Mouse (Mus musculus): ENCODE measurements around the gene Pbld2. TPM values are rescaled to one million over a fixed set of nuclear protein-coding genes. Genes with fewer than 3 reads are reported as not detected.

The Pbld2 gene
- total and polyA plus RNA-seq, 3 experiments, result 0.15 TPM; not detected in 1

DNA sequence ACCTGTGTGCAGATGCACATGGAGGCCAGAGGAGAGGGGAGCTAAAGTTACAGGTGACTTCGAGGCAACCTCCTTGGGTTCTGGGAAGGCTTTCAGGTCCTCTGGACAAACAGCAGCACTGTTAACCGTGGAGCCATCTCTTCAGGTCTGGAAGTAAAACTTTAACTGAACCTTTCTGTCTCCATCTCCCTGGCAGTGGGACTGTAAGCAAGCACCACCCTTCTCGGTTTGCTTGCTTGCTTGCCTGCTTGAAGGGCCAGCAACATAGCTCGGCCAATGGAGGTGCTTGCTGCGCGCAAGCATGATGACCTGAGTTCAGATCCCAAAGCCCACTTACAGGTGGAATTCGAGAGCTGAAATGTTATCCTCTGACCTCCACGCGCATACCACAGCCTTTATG lies 40.4 kb downstream of the Pbld2 start:
- TF ChIP-seq TCF12 (IDR thresholded peaks at IDR 0.05; ENCODE audit: low read depth, low read length) (no peak), POLR2AphosphoS5 (IDR thresholded peaks at IDR 0.05; ENCODE audit: borderline replicate concordance, low read depth, low read length) (no peak), ZMIZ1 (IDR thresholded peaks at IDR 0.05; ENCODE audit: low read depth, low read length) (no peak), BHLHE40 (IDR thresholded peaks at IDR 0.05; ENCODE audit: borderline replicate concordance, low read depth, low read length) (no peak), MYC (IDR thresholded peaks at IDR 0.05; ENCODE audit: low read depth, low read length) (no peak), MYB (IDR thresholded peaks at IDR 0.05; ENCODE audit: low read depth, low read length) (no peak), ZKSCAN1 (IDR thresholded peaks at IDR 0.05; ENCODE audit: low read depth, low read length) (no peak), TAL1 (IDR thresholded peaks at IDR 0.05; ENCODE audit: low read length) (no peak), ZC3H11A (IDR thresholded peaks at IDR 0.05; ENCODE audit: low read depth, low read length) (no peak), MEF2A (IDR thresholded peaks at IDR 0.05; ENCODE audit: extremely low read depth, insufficient replicate concordance, low read depth, low read length, poor library complexity, severe bottlenecking) (no peak), MXI1 (IDR thresholded peaks at IDR 0.05; ENCODE audit: low read depth, low read length) (no peak), JUND (IDR thresholded peaks at IDR 0.05; ENCODE audit: low read depth, low read length) (no peak), MAX (IDR thresholded peaks at IDR 0.05; ENCODE audit: low read length) (no peak), CHD1 (IDR thresholded peaks at IDR 0.05; ENCODE audit: low read depth, low read length) (no peak), E2F4 (IDR thresholded peaks at IDR 0.05; ENCODE audit: borderline replicate concordance, low read depth, low read length) (no peak)
- no peaks in the 10 kb centered on the region for H3K36me3 ChIP-seq (ENCODE audit: control insufficient read depth in 1 of 2, insufficient read depth in 2 of 2, low read length in 2 of 2)
- DNase-seq (ENCODE audit: low read depth, low spot score), result no peak
- no peaks in the 10 kb centered on the region for H3K9me3 ChIP-seq (replicated peaks; ENCODE audit: insufficient read depth, low read length)
- H3K27ac ChIP-seq (ENCODE audit: control insufficient read depth, low read depth, low read length), result no peak overlapping the region
- no peak overlapping the region for H3K4me3 ChIP-seq (ENCODE audit: control insufficient read depth in 1 of 2, insufficient read depth in 1 of 2, low read depth in 2 of 2, low read length in 2 of 2)
- no peaks in the 10 kb centered on the region; a peak in 1 of 4 replicates for H3K27me3 ChIP-seq (ENCODE audit: control insufficient read depth in 1 of 2, insufficient read depth in 2 of 2, low read length in 2 of 2)
- no peak overlapping the region for H3K9ac ChIP-seq (ENCODE audit: control insufficient read depth, low read depth, low read length, poor library complexity, severe bottlenecking)
- no peaks in the 10 kb centered on the region; a peak in 1 of 4 replicates for H3K4me1 ChIP-seq (ENCODE audit: control insufficient read depth in 1 of 2, insufficient read depth in 2 of 2, low read length in 2 of 2)
- no peaks in the 10 kb centered on the region for H3K79me2 ChIP-seq (ENCODE audit: control insufficient read depth, insufficient read depth, low read length, poor library complexity)

DNA sequence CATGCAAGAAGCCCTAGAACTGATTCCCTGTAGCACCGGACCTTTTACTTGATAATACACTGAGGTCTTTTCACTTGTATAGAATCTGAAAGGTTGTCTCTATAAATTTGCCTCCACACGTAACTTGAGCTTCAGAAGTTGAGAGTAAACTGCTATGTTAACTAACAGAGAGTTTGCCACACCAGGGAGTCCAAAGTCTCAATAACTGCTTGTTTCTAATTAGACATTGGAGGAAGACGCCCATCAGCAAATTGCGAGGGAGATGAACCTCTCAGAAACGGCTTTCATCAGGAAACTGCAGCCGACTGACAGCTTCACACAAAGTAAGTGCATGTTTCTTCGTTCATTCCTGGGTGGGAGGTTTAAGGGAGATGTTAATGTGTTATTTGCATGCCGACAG lies 41.4 kb downstream of the Pbld2 start:
- no peak for DNase-seq (ENCODE audit: low read depth, low spot score)
- no peaks in the 10 kb centered on the region for H3K9me3 ChIP-seq (replicated peaks; ENCODE audit: insufficient read depth, low read length)
- H3K4me1 ChIP-seq (ENCODE audit: control insufficient read depth in 1 of 2, insufficient read depth in 2 of 2, low read length in 2 of 2), result no peaks in the 10 kb centered on the region; a peak in 1 of 4 replicates
- H3K36me3 ChIP-seq (ENCODE audit: control insufficient read depth in 1 of 2, insufficient read depth in 2 of 2, low read length in 2 of 2), result no peaks in the 10 kb centered on the region
- no peaks in the 10 kb centered on the region for H3K79me2 ChIP-seq (ENCODE audit: control insufficient read depth, insufficient read depth, low read length, poor library complexity)
- H3K27ac ChIP-seq (ENCODE audit: control insufficient read depth, low read depth, low read length), result no peak overlapping the region
- H3K27me3 ChIP-seq (ENCODE audit: control insufficient read depth in 1 of 2, insufficient read depth in 2 of 2, low read length in 2 of 2), result no peaks in the 10 kb centered on the region; a peak in 1 of 4 replicates
- TF ChIP-seq USF1 (IDR thresholded peaks at IDR 0.05; ENCODE audit: low read depth, low read length) (no peak), HCFC1 (IDR thresholded peaks at IDR 0.05; ENCODE audit: low read depth, low read length) (no peak), UBTF (IDR thresholded peaks at IDR 0.05; ENCODE audit: borderline replicate concordance, insufficient read depth, low read depth, low read length) (no peak), EP300 (IDR thresholded peaks at IDR 0.05; ENCODE audit: low read depth in 1 of 2, low read length in 2 of 2) (no peak), MAFK (IDR thresholded peaks at IDR 0.05; ENCODE audit: borderline replicate concordance, low read depth, low read length) (no peak), ZNF384 (IDR thresholded peaks at IDR 0.05; ENCODE audit: low read depth, low read length) (no peak), NELFE (IDR thresholded peaks at IDR 0.05; ENCODE audit: low read depth, low read length) (no peak)
- H3K4me3 ChIP-seq (ENCODE audit: control insufficient read depth in 1 of 2, insufficient read depth in 1 of 2, low read depth in 2 of 2, low read length in 2 of 2), result no peak overlapping the region
- no peak overlapping the region for H3K9ac ChIP-seq (ENCODE audit: control insufficient read depth, low read depth, low read length, poor library complexity, severe bottlenecking)

Measured in MEL (cell line).